Mouse (Mus musculus) ES-Bruce4 (cell line): ENCODE results near the gene Bahcc1.

ENCODE experiments used
- CTCF ChIP-seq: IDR thresholded peaks from one replicate; pipeline ENCODE4 v1.8.1; 2011; ENCODE audit warnings: low read depth, low read length
- EP300 ChIP-seq: IDR thresholded peaks from 2 replicates; pipeline ENCODE4 v1.6.1; 2011; ENCODE audit warnings: low read depth, low read length; ENCODE audit not compliant: insufficient read depth
- POLR2A ChIP-seq: IDR thresholded peaks from one replicate; pipeline ENCODE4 v1.8.1; 2011; ENCODE audit warnings: low read length; ENCODE audit not compliant: insufficient read depth

DNA sequence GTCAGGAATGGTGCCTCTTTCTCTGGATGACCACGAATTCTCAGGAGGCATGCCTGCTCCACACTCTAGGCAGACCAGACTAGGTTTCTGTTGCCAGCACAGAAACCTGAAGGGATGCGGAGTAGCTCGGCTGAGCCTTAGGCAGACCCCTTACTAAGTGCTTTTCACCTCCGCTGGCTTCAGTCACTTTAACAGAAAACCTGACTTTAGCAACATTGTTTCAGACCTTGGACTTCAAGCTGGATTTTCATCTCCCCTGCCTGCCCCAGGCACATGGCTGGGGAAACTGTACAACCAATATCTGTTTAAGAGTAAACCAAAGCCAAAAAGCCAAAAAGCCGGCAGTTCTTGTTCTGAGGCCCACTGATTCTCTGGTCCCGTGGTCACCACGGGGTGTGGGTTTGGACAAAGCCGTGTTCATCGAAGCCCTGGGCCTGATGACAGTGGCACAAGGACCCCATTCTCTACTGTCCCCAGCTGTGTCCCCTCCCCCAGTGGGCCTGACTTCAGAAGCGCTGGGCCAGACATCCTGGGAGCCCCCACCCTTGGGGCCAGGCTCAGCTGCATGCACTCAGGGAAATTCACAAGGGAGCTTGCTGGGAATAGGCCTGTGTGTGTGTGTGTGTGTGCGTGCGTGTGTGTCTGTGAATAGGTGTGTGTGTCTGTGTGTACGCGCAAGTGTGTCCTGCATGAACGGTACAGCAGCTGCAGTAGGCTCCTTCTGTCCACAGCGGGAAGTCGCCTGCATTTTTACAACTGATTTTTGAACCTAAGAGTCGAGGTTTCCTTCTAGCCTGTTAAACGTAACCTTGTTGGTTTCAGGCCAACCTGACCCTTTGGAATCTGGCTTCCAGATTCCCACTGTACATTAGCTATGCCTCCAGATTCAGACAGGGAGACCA is 8.9 kb upstream of the Bahcc1 start:
- TF ChIP-seq EP300 (no peak), CTCF (no peak), POLR2A (no peak)
